Mouse (Mus musculus): ENCODE results near the gene Mapk14. TPM values are rescaled to one million over a fixed set of nuclear protein-coding genes. Genes with fewer than 3 reads are reported as not detected.

Mapk14 gene
- polyA plus RNA-seq, 1 experiment from 2014 or later: 37.1 TPM

DNA sequence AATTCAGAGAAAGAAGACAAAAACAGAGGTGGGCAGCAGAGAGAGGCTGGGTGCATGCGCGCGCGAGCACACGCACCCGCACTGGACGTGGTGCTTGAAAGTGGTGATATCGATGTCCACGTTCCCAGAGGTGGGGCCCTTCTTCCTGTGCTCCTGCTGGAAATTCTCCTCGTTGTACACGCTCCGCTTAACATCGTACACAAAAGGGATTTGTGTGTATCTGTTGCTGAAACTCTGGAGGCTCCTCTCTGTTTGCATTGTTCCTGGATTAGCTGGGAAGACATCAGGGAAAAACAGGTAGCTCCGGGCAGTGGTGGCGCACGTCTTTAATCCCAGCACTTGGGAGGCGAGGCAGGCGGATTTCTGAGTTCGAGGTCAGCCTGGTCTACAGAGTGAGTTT lies 6.5 kb upstream of the Mapk14 start:
- no peak overlapping the region for H3K9ac ChIP-seq
- no peaks in the 10 kb centered on the region for H3K9me3 ChIP-seq (replicated peaks)
- ATAC-seq (ENCODE audit: insufficient number of reproducible peaks, low FRiP score): no peak
- no peak overlapping the region for H3K27ac ChIP-seq (ENCODE audit: poor library complexity, severe bottlenecking)
- no peak overlapping the region for H3K4me2 ChIP-seq
- WGBS: 84% methylated on average over 19 of the region's 19 CpGs
- 0 out of 2 replicates have a peak, but pooled peaks cover 7% of the 10 kb centered on the region for H3K27me3 ChIP-seq (replicated peaks)
- no peaks in the 10 kb centered on the region for H3K36me3 ChIP-seq
- no peak overlapping the region for H3K4me3 ChIP-seq
- peaks cover 6% of the 10 kb centered on the region for H3K4me1 ChIP-seq (replicated peaks)

DNA sequence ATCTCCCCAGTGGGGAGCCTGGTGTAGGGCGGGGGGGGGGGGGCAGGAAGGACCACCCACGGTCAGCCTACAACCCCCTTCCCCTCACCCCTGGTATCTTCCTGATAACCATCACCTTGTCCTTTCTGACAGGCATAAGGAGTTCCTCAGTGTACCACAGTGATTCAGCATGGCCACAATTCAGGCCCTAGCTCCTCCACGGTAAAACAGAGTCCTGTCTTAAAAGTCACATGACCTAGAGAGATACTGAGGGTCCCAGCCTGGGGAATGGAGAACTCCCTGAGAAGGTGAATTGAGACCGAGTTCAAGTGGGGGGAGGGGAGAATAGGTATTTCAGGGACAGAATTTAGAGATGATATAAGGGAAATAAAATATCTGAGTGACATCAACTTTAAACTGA lies 3.8 kb upstream of the Mapk14 start:
- H3K27ac ChIP-seq (ENCODE audit: poor library complexity, severe bottlenecking): no peak overlapping the region
- 26% methylated on average over 4 of the region's 4 CpGs for WGBS
- H3K4me3 ChIP-seq: no peak overlapping the region
- H3K9ac ChIP-seq: no peak overlapping the region
- no peaks in the 10 kb centered on the region for H3K36me3 ChIP-seq
- no peaks in the 10 kb centered on the region for H3K9me3 ChIP-seq (replicated peaks)
- ATAC-seq (ENCODE audit: insufficient number of reproducible peaks, low FRiP score): no peak
- H3K4me1 ChIP-seq (replicated peaks): peaks cover 15% of the 10 kb centered on the region
- 0 out of 2 replicates have a peak, but pooled peaks cover 7% of the 10 kb centered on the region for H3K27me3 ChIP-seq (replicated peaks)
- H3K4me2 ChIP-seq: no peak overlapping the region

DNA sequence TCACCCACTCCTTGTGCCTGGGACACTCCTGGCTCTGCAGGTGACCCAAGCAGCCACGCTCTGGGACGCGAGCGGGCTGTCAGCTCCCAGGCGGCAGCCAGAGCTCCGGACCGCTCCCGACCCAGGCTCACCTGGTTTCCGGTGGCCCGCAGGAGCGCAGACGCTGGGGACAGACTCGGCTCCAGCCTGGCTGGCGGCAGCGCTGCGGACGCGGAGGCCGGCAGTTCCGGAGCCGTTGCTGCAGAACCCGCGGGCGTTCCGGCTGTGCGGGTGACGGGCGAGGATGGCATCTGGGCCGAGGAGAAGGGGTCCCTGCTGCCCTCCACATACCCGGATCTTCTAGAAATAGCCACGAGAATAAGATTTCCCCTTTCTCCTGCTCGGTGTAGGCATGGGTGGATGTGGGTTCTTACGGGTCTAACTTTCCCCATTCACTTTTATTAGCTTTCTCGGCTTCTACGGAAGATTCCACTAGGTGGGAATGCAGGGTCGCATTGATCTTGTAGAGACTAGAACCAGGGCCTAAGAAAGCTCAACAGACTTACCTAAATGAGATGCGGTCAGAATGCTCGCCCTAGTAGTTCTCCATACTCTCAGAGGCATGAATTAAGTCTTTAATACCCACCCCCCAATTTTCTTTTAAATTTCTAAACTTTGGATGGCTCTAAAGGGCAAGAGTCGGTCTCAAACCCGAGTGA lies 1.4 kb upstream of the Mapk14 start, which contains the start of gene Slc26a8:
Slc26a8 (minus strand) TSS at position 648 of the 698 bp plus-strand sequence.
- Histone ChIP-seq H3K36me3 (peaks cover 3% of the 10 kb centered on the region; the same call in 1 of the 2 replicates), H3K4me3 (peak within 1 kb of the TSS; percentile 93)
- no peak for ATAC-seq (ENCODE audit: insufficient number of reproducible peaks, low FRiP score)

DNA sequence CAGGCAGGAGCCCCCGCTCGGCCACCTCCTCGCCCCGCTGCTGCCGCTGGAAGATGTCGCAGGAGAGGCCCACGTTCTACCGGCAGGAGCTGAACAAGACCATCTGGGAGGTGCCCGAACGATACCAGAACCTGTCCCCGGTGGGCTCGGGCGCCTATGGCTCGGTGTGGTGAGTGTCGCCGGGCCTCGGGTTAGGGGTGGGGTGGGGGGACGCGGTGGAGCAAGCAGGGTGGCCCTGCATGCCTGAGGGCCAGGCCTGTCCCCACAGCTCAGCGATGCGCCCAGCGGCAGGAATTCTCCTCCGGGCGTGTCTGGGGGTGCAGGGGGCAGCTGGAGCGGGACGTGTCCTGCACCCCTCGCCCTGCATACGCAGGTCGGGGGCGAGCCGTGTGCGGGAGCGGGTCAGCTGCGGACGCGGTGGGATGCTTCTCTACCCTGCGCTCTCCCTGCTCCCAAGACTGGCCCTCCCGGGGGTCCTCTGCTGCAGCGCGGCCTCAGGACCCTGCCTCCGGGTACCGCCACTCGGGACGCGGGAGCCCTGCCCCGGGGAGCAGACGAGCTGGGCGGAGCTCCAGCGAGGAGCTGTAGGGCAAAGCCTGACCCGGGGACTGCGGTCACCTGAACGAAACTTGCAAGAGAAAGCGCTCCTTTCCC lies 685 bp downstream of the Mapk14 start:
- Histone ChIP-seq H3K9ac (peak overlapping the region; percentile 96), H3K27ac (ENCODE audit: poor library complexity, severe bottlenecking) (peak overlapping the region; percentile 95), H3K27me3 (replicated peaks) (0 out of 2 replicates have a peak, but pooled peaks cover 7% of the 10 kb centered on the region), H3K9me3 (replicated peaks) (no peaks in the 10 kb centered on the region), H3K4me2 (peak overlapping the region; percentile 88), H3K4me1 (replicated peaks) (peaks cover 47% of the 10 kb centered on the region), H3K4me3 (peak overlapping the region; percentile 93), H3K36me3 (peaks cover 3% of the 10 kb centered on the region; the same call in 1 of the 2 replicates)
- peak; percentile 40 for ATAC-seq (ENCODE audit: insufficient number of reproducible peaks, low FRiP score)
- WGBS: under 1% methylated on average over 48 of the region's 53 CpGs

More for the DNA sequence above, 1.4 kb upstream of the Mapk14 start, which contains the start of gene Slc26a8:
- Histone ChIP-seq H3K27me3 (replicated peaks) (0 out of 2 replicates have a peak, but pooled peaks cover 7% of the 10 kb centered on the region), H3K4me1 (replicated peaks) (peaks cover 34% of the 10 kb centered on the region), H3K4me2 (peak within 1 kb of the TSS; percentile 93), H3K9me3 (replicated peaks) (no peaks in the 10 kb centered on the region), H3K27ac (ENCODE audit: poor library complexity, severe bottlenecking) (peak within 1 kb of the TSS; percentile 95), H3K9ac (peak within 1 kb of the TSS; percentile 79)
- 9% methylated on average over 40 of the region's 40 CpGs for WGBS

DNA sequence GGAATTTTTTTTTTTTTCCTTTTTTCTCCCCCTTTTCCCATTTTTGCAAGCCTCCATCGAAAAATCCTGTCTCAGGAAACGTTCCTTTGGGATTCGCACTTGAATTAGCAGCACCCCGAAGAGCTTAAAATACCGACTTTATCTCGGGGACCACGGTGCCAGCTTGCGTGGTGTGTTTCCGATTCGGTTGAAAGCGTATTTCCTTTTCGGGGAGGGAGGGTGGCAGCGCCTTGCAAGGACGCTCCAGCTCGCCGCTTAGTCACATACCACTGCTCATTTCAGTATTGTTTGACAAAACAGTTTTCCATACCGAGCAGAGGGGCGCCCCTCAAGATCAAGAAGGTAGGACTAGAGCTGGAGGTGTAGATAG lies 1.2 kb downstream of the Mapk14 start:
- peak overlapping the region; percentile 96 for H3K9ac ChIP-seq
- H3K36me3 ChIP-seq: peaks cover 3% of the 10 kb centered on the region; the same call in 1 of the 2 replicates
- under 1% methylated on average over 18 of the region's 18 CpGs for WGBS
- no peak for ATAC-seq (ENCODE audit: insufficient number of reproducible peaks, low FRiP score)
- H3K9me3 ChIP-seq (replicated peaks): no peaks in the 10 kb centered on the region
- H3K27ac ChIP-seq (ENCODE audit: poor library complexity, severe bottlenecking): peak overlapping the region; percentile 95
- peak overlapping the region; percentile 93 for H3K4me3 ChIP-seq
- 0 out of 2 replicates have a peak, but pooled peaks cover 7% of the 10 kb centered on the region for H3K27me3 ChIP-seq (replicated peaks)
- H3K4me1 ChIP-seq (replicated peaks): peaks cover 52% of the 10 kb centered on the region
- peak overlapping the region; percentile 88 for H3K4me2 ChIP-seq

DNA sequence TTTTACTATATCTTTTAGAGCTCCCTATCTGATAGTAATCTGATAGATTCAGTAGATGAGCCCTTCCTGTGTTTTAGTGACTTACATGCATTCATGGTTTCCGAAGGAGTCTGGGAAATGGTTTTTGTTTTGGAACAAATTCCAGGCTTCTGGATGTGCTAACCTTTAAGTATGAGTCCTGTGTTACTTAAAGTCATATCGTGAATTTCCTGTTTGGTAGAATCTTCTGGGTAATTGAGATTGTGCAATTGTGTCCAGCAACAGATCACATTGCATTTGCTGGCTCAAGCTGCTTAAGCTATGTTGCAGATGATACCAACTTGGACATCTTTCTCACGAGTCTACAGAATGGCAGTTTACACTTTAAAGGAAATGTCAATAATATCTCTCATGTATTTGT lies 2.0 kb downstream of the Mapk14 start:
- Histone ChIP-seq H3K27ac (ENCODE audit: poor library complexity, severe bottlenecking) (no peak overlapping the region; the same call in 1 of the 2 replicates), H3K9ac (peak overlapping the region; percentile 96), H3K4me2 (peak overlapping the region; percentile 88), H3K4me3 (peak overlapping the region; percentile 93), H3K4me1 (replicated peaks) (peaks cover 59% of the 10 kb centered on the region), H3K9me3 (replicated peaks) (no peaks in the 10 kb centered on the region), H3K27me3 (replicated peaks) (0 out of 2 replicates have a peak, but pooled peaks cover 7% of the 10 kb centered on the region), H3K36me3 (peaks cover 3% of the 10 kb centered on the region; the same call in 1 of the 2 replicates)
- WGBS: 45% methylated on average over 3 of the region's 3 CpGs
- no peak for ATAC-seq (ENCODE audit: insufficient number of reproducible peaks, low FRiP score)

DNA sequence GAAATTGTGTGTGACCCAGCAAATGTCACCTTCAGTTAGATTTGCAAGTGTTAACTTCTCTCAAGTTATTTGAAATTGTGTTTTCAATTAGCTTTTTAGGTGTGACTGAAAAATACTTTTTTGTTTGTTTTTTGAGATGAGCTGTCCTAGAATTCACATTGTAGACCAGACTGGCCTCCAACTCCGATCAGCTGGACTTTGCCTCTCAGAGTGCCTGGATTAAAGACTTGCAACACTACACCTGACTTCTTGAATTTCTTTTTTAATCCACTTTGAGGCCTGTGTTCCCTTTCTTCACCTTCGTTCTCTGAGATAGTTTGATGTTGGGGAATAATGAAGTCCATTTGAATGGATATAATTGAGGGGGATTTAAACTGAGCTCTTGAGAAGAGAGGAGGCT lies 2.9 kb downstream of the Mapk14 start:
- peaks cover 67% of the 10 kb centered on the region for H3K4me1 ChIP-seq (replicated peaks)
- no peak overlapping the region for H3K9ac ChIP-seq
- H3K9me3 ChIP-seq (replicated peaks): no peaks in the 10 kb centered on the region
- no peak overlapping the region for H3K4me2 ChIP-seq
- no peak overlapping the region for H3K4me3 ChIP-seq
- no peak overlapping the region for H3K27ac ChIP-seq (ENCODE audit: poor library complexity, severe bottlenecking)
- ATAC-seq (ENCODE audit: insufficient number of reproducible peaks, low FRiP score): no peak
- 79% methylated on average over 2 of the region's 2 CpGs for WGBS
- H3K27me3 ChIP-seq (replicated peaks): 0 out of 2 replicates have a peak, but pooled peaks cover 2% of the 10 kb centered on the region
- H3K36me3 ChIP-seq: peaks cover 3% of the 10 kb centered on the region; the same call in 1 of the 2 replicates

DNA sequence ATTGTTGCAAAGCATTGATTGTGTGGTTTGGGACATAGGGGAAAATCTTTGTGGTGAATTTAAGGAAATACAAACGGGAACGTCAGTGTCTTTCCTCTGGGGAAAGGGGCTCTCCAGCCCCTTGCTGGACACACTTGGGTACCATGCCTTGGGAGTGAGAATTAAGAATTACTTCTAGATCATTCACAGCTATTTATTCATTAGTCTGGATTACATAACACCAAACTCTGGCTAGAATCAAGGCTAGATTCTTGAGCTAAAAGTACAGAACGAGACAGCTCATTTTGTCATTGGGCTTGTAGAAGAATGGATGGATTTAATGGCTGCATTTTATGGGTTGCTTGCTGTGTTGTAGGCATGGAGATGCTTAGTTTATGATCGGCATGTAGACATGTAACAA lies 3.7 kb downstream of the Mapk14 start:
- Histone ChIP-seq H3K4me1 (replicated peaks) (peaks cover 62% of the 10 kb centered on the region), H3K27ac (ENCODE audit: poor library complexity, severe bottlenecking) (no peak overlapping the region), H3K4me2 (no peak overlapping the region), H3K27me3 (replicated peaks) (no peaks in the 10 kb centered on the region), H3K4me3 (no peak overlapping the region), H3K36me3 (peaks cover 3% of the 10 kb centered on the region; the same call in 1 of the 2 replicates), H3K9ac (no peak overlapping the region), H3K9me3 (replicated peaks) (no peaks in the 10 kb centered on the region)
- WGBS: 84% methylated on average over 4 of the region's 4 CpGs
- ATAC-seq (ENCODE audit: insufficient number of reproducible peaks, low FRiP score): no peak

DNA sequence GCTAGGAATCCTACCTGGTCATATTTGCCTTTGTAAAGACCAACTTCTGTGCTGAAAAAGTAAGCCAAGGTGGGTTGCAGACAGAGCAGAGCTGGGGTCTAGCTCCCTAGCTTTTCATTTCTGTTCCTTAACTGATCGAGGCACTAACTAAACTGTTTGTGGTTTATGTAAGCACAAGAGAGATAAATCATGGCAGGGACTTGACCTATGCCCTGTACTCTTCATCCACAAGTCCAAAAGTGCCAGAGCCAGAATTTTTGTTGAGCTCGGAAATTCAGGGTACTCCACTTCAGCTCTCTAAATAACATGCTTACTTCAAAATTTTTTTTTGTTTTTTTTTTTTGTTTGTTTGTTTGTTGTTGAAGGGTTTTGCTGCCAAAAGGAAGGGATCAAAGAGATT lies 5.5 kb downstream of the Mapk14 start:
- H3K9ac ChIP-seq: no peak overlapping the region
- H3K36me3 ChIP-seq: peaks cover 4% of the 10 kb centered on the region
- 38% methylated on average over 2 of the region's 2 CpGs for WGBS
- no peak for ATAC-seq (ENCODE audit: insufficient number of reproducible peaks, low FRiP score)
- no peaks in the 10 kb centered on the region for H3K9me3 ChIP-seq (replicated peaks)
- H3K4me1 ChIP-seq (replicated peaks): peaks cover 57% of the 10 kb centered on the region
- no peak overlapping the region for H3K4me2 ChIP-seq
- H3K27ac ChIP-seq (ENCODE audit: poor library complexity, severe bottlenecking): no peak overlapping the region
- no peak overlapping the region for H3K4me3 ChIP-seq
- no peaks in the 10 kb centered on the region for H3K27me3 ChIP-seq (replicated peaks)

DNA sequence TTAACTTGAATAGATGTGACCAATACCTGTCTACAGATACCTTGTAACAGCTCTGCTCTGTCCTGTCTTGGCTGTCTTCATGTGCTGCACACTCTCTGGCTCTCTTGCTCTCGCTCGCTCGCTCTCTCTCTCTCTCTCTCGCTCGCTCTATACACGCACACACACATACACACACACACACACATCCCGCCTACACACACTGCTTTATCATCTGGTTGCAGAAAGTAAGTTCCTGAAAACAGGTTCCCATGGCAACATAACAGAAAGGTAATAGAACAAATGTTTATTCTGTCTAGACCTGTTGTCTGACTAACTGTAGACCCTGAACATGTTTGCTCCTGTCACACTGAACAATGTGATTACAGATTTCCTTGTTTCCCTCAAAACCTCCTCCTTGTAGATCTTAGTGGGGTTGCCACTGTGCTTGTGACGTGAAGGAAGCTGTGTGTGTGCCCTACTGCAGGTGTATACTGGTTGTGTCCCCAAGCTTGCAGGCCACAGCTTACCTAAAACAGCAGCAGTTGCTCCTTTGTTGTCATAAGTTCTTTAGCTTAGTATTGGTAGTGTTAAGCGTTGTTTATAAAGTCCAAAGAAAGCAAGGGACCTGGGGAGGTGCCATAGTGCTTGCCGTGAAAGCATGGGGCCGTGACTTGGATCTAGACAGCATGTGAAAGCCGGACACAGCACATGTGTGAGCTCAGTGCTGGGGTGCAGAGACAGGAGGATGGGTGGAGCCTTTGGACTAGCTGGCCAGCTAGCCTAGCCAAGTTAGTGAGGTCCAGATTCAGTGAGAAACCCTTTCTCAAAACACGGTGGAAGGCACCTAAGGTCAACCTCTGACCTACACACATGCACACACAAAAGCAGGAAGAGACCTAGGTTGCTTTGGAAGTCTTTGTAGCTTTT lies 6.4 kb downstream of the Mapk14 start:
- Histone ChIP-seq H3K4me1 (replicated peaks) (peaks cover 63% of the 10 kb centered on the region), H3K27me3 (replicated peaks) (no peaks in the 10 kb centered on the region), H3K9ac (no peak overlapping the region), H3K4me2 (no peak overlapping the region), H3K27ac (ENCODE audit: poor library complexity, severe bottlenecking) (peak overlapping the region; percentile 35), H3K36me3 (peaks cover 7% of the 10 kb centered on the region), H3K4me3 (no peak overlapping the region), H3K9me3 (replicated peaks) (no peaks in the 10 kb centered on the region)
- no peak for ATAC-seq (ENCODE audit: insufficient number of reproducible peaks, low FRiP score)
- 65% methylated on average over 13 of the region's 13 CpGs for WGBS
